Mouse (Mus musculus): ENCODE measurements around the gene Cldn19.

The Cldn19 gene

GRCm38 (mm10) chr4:119305418-119305817 is 50.2 kb downstream of the Cldn19 start:
- no peak for DNase-seq
